Mouse (Mus musculus): Measurements from ENCODE around the gene Gcgr.

DNA sequence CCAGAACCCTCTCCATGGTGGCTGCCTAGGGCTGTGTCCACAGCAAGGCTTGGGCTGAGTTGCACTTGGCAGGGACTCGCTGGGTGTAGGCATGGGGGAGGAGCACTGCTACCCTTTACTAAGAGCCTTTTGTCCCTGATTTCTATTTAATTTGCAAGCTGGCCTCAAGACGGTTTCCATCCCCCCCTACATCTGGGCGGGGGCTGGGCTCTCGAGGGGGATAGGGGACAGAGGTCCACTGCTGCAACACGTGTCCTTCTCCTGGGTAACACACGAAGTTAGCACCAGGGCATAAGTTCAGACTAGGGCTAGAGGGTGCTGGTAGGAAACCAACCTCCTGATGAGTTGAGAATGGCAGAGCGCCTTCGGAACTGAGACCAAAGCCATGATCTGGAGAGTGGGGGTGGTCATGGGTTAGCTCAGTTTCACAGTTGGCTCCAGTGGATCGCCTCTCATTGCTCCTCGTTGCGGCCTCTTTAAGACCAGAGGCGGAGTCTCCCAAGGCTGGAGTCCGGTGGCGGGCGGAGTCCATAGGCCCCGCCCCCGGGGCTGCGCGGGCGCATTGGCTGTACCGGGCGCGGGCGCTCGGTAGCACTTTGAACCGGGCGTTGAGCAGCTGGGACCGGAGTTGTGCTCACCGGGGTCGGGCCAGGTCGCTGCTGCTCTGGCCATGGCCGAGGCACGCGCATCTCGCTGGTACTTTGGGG lies 39.0 kb upstream of the Gcgr start, which contains the start of gene Slc25a10:
- TF ChIP-seq MYC (IDR thresholded peaks at IDR 0.05; ENCODE audit: low read depth, low read length) (no peak), CTCF (conservative IDR thresholded peaks at IDR 0.05 in 1 of 2, IDR thresholded peaks at IDR 0.05 in 1 of 2; ENCODE audit: low read depth in 2 of 2, low read length in 2 of 2) (no peak), POLR2AphosphoS2 (IDR thresholded peaks at IDR 0.05; ENCODE audit: low read depth, low read length) (0 out of 2 replicates have a peak, but pooled peaks have one; percentile 71), EP300 (IDR thresholded peaks at IDR 0.05; ENCODE audit: low read length) (no peak; the same call in 1 of the 2 replicates), POLR2A (IDR thresholded peaks at IDR 0.05; ENCODE audit: low read depth, low read length) (peak; percentile 78), MEF2A (IDR thresholded peaks at IDR 0.05; ENCODE audit: borderline replicate concordance, low read depth, low read length) (no peak), MAX (IDR thresholded peaks at IDR 0.05; ENCODE audit: low read length) (peak; percentile 59), NELFE (IDR thresholded peaks at IDR 0.05; ENCODE audit: low read depth, low read length) (peak; percentile 80), USF1 (IDR thresholded peaks at IDR 0.05; ENCODE audit: low read depth, low read length) (no peak), SIN3A (IDR thresholded peaks at IDR 0.05; ENCODE audit: low read length) (peak; percentile 84; the same call in 1 of the 2 replicates), ELF1 (IDR thresholded peaks at IDR 0.05; ENCODE audit: low read depth, low read length) (no peak; the same call in 1 of the 2 replicates)
